Mouse (Mus musculus): Measurements from ENCODE around the gene Slc30a5.
"Not testable (repeated sequence)": the region's sequence is repeated elsewhere in the genome, so short reads cannot be mapped to it uniquely, and the experiment has no call there.

Gene Slc30a5

GRCm38 (mm10) chr13:100843016-100843725 lies 9.9 kb upstream of the Slc30a5 start:
- no peak for DNase-seq (ENCODE audit: extremely low read depth, low read depth)

- no peak for DNase-seq (ENCODE audit: extremely low read depth, low read depth)
These were observed 8.5 kb upstream of the Slc30a5 start for GRCm38 (mm10) chr13:100841741-100842140.

DNA sequence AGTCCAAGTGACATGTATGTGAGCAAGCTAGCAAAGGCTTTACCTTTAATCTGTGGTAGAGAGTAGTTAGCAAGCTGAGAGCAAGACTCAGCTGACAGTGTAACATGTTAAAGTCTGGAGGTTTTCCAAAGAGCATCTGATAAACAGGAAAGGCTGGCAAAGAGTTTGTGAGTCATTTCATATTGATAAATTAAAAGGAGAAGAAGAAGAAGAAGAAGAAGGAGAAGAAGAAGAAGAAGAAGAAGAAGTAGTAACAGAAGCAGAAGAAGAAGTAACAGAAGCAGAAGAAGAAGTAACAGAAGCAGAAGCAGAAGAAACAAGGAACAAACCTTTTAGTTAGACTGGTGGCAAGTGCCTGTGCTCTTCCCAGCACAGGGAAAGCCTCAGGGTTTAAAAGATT lies 1.6 kb upstream of the Slc30a5 start:
- DNase-seq (ENCODE audit: extremely low read depth, low read depth) = peak; percentile 45

GRCm38 (mm10) chr13:100833640-100834002 lies 394 bp upstream of the Slc30a5 start:
- DNase-seq (ENCODE audit: extremely low read depth, low read depth) = no peak

- peak; percentile 52 for DNase-seq (ENCODE audit: extremely low read depth, low read depth)
These were observed 1.0 kb downstream of the Slc30a5 start for GRCm38 (mm10) chr13:100832188-100832587.

GRCm38 (mm10) chr13:100831123-100831522 lies 2.1 kb downstream of the Slc30a5 start:
- DNase-seq (ENCODE audit: extremely low read depth, low read depth) = no peak

- no peak for DNase-seq (ENCODE audit: extremely low read depth, low read depth)
These were observed 7.4 kb downstream of the Slc30a5 start for GRCm38 (mm10) chr13:100825627-100826410.

GRCm38 (mm10) chr13:100824916-100825315 lies 8.3 kb downstream of the Slc30a5 start:
- DNase-seq (ENCODE audit: extremely low read depth, low read depth) = no peak

- DNase-seq (ENCODE audit: extremely low read depth, low read depth) = peak; percentile 52
These were observed 8.9 kb downstream of the Slc30a5 start for GRCm38 (mm10) chr13:100824306-100824705.

DNA sequence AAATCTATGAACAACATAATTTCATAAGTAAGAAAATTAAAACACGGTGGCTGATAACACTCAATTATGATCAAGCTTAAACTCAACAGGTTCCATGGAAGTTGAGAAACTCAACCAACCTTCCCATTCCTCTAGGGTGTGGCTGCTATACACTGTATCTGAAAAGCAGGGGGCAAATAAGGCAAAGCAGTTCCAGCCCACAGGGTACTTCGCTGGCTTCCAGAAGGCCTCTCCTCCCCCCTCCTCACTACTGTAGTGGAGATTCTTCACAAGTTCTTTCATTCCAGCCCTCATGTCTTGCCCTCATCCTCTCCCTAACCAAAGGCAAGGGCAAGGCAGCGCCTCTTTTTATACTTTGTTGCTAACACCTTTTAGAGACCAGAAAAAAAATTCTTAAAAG lies 9.4 kb downstream of the Slc30a5 start:
- no peak for DNase-seq (ENCODE audit: extremely low read depth, low read depth)

DNA sequence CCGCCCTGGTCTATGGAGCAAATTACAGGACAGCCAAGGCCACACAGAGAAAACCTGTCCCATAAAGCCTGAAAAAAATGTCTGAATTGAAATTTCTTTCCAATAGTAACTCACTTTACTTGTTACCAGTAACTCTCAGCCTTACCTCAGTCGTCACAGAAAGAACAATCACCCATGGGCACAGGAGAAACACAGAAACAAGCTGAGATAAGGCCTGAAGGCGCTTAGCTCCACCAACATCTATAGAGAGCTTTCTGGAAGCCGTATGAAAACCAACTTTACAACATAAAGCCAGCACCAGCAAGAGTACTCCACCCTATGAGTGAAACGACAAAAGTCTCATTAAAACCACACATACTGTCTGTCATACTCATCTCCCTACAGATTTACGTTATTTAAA lies 18.8 kb downstream of the Slc30a5 start:
- no peak for DNase-seq (ENCODE audit: extremely low read depth, low read depth)

DNA sequence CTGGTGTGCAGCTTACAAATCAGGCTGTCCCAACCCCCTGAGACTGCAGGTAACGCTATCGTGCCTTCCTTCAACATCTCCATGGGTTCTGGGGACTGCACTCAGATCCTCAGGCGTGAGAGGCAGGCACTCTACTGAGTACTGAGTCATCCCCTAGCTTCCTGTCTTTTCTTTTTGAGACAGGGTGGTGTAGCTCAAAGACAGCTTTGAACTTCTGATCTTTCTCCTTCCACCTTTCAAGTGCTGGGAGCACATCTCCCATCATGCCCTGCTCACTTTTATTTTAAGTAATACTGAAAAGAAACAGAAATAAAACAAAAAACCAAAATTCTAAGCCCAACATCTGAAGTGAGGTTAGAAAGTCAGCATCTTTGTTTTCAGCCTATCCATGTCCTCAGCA lies 27.5 kb downstream of the Slc30a5 start:
- DNase-seq (ENCODE audit: extremely low read depth, low read depth) = no peak

DNA sequence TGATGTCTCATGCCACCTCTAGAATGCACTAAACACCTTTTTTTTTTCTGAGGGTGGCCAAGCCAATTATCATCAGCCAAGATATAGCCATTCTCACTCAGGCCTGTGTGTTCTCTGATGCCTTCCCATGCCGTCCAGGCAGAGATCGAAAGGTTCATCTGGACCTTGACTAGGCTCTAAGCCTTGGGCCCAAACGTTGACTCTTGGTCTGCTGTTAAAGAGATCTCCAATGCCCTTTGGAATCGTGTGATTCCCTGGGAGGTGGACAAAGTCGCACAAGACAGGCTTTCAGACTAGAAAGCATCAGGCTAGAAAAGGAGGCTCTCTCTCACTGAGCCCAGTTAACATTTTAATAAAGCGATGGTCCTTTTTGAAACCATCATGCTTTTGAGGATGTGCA lies 36.1 kb downstream of the Slc30a5 start:
- DNase-seq (ENCODE audit: extremely low read depth, low read depth) = no peak

DNA sequence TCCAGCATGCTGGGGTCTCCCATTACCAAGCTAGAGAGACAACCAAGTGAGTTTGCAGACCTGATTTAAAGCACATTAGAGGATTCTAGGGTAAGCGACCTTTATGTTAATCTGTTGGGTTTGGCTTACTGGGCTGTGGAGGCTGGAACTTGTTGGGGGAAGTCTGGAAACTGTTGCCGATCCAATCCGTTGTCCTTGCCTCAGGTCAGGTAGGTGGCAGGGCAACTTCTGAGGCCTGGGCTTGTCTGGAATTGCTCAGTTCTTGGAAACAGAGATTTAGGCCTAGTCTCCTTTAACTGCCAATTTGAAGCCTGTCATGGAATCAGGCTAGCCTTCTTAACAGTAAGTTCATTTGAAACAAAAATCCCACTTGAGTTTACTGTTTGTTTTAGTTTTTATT lies 44.1 kb downstream of the Slc30a5 start:
- DNase-seq (ENCODE audit: extremely low read depth, low read depth) = no peak

- not testable (repeated sequence) for DNase-seq (ENCODE audit: extremely low read depth, low read depth)
These were observed 45.2 kb downstream of the Slc30a5 start for GRCm38 (mm10) chr13:100788057-100788456.

- DNase-seq (ENCODE audit: extremely low read depth, low read depth) = no peak
These were observed 45.8 kb downstream of the Slc30a5 start for GRCm38 (mm10) chr13:100787316-100788010.

GRCm38 (mm10) chr13:100786414-100786867 lies 46.8 kb downstream of the Slc30a5 start, which contains the start of gene Ccnb1:
Ccnb1 (minus strand) TSS chr13:100786570.
- DNase-seq (ENCODE audit: extremely low read depth, low read depth) = peak; percentile 88

DNA sequence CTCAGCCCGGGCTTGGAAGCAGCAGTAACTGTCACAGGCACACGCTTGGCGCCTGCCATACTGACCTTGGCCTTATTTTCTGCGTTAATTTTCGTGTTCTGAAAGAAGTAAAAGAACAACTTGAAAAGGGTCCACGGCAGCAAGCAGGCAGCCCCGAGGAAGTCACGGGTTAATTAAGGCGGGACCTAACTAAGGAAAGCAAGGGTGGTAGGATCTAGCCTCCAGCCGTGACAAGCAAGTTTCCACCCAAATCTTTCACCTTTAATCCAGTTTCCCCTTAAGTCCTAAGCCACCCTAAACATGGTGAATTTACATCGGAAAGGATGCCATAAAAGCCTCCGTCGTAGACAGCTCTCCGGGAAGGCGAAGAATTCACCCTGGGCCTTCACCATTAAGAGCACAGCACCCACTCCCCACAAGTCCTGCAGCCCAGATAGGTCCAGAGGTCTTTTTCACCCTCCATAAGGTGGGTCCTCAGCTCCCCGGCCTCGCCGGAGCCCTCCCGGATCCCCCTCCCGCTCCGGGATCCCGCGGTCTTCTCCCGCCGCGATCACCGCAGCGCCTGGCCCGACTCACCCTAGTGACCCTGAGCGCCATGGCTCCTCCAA lies 47.3 kb downstream of the Slc30a5 start:
- DNase-seq (ENCODE audit: extremely low read depth, low read depth) = no peak

DNA sequence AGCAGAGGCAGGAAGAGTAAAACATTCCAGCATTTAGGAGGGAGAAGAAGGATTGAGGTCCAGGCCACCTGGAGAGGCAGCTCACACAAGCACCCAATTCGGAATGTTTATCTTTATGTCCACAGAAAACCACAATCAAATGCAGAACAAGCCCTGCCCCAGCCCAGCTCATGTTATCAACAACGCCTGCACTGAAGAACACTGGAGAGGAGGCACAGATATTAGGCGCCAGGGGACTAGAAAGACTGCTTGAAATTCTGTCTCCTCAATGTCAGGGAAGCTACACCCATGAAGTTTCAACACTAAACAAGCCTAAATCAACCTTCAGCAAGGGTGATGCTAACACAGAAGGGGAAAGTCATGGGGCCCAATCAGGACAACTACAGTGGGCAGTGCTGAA lies 55.7 kb downstream of the Slc30a5 start:
- DNase-seq (ENCODE audit: extremely low read depth, low read depth) = peak; percentile 91

GRCm38 (mm10) chr13:100776710-100777109 lies 56.5 kb downstream of the Slc30a5 start:
- DNase-seq (ENCODE audit: extremely low read depth, low read depth) = no peak

DNA sequence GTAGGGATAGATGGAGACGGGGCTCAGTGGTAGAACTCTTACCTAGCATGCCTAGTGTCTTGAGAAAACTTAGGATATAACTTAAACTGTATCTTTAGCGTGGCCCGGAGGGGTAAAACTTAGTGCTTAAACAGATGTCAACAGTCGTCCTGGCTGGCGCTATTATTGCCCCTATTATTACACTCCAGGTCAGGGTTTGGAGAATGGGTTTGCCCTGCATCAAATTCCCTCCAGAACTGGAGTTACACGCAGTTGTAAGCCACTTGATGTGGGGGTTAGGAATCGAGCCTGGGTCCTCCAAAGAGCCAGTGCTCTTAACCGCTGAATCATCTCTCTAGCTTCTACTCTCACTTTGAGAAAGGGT lies 57.2 kb downstream of the Slc30a5 start:
- no peak for DNase-seq (ENCODE audit: extremely low read depth, low read depth)

Data from MEL-GATA-1-ER (cell line).